Mouse (Mus musculus) ES-E14 (cell line): ENCODE measurements around the gene Mrm3. TPM values are rescaled to one million over a fixed set of nuclear protein-coding genes. Genes with fewer than 3 reads are reported as not detected.

Experiments used
- DNase-seq: peaks from one replicate; pipeline ENCODE4 v3.0.0-alpha.2; 2013; ENCODE audit warnings: low read depth, low spot score
- H3K27ac ChIP-seq: 2 replicates; pipeline ENCODE4 v1.5.1; 2012; ENCODE audit warnings: low read depth, mild to moderate bottlenecking, low read length, moderate library complexity, mixed read lengths; ENCODE audit not compliant: poor library complexity, insufficient read depth, severe bottlenecking
- H3K36me3 ChIP-seq: 2 replicates; pipeline ENCODE4 v1.6.1; 2012; ENCODE audit warnings: mild to moderate bottlenecking, low read length, moderate library complexity, mixed read lengths; ENCODE audit not compliant: control insufficient read depth, poor library complexity, insufficient read depth, severe bottlenecking
- H3K4me1 ChIP-seq, 2 experiments: fragments of 150-350 bp in 1 of 2; sonication (generic) in 1 of 2; 2 replicates each; pipeline ENCODE4 v1.6.1; 2012; ENCODE audit warnings: low read length in 2 of 2, mild to moderate bottlenecking in 1 of 2, mixed read lengths in 1 of 2; ENCODE audit not compliant: control insufficient read depth in 2 of 2, insufficient read depth in 2 of 2, poor library complexity in 1 of 2
- H3K4me3 ChIP-seq, 2 experiments: fragments of 150-350 bp in 1 of 2; sonication (generic) in 1 of 2; 2 replicates each; pipeline ENCODE4 v1.5.1; 2012; ENCODE audit warnings: low read length in 2 of 2, low read depth in 1 of 2, mild to moderate bottlenecking in 1 of 2, mixed read lengths in 1 of 2; ENCODE audit not compliant: insufficient read depth in 1 of 2, poor library complexity in 1 of 2, severe bottlenecking in 1 of 2
- H3K9ac ChIP-seq: 2 replicates; pipeline ENCODE4 v1.6.1; 2012; ENCODE audit warnings: low read depth, mild to moderate bottlenecking, low read length, mixed read lengths; ENCODE audit not compliant: poor library complexity, insufficient read depth, severe bottlenecking
- H3K9me3 ChIP-seq: fragments of 150-350 bp; sonication (generic); 2 replicates; pipeline ENCODE4 v1.6.1; 2012; ENCODE audit warnings: low read depth, mild to moderate bottlenecking, low read length; ENCODE audit not compliant: control insufficient read depth, insufficient read depth
- CHD2 ChIP-seq: IDR thresholded peaks from 2 replicates; pipeline ENCODE4 v1.6.1; 2014; ENCODE audit warnings: mild to moderate bottlenecking, low read depth, low read length, inconsistent platforms
- HCFC1 ChIP-seq: IDR thresholded peaks from 2 replicates; pipeline ENCODE4 v1.6.1; 2012; ENCODE audit warnings: low read length, inconsistent platforms, borderline replicate concordance; ENCODE audit not compliant: insufficient read depth
- MAFK ChIP-seq: IDR thresholded peaks from 2 replicates; pipeline ENCODE4 v1.6.1; 2014; ENCODE audit warnings: mild to moderate bottlenecking, low read depth, low read length, inconsistent platforms; ENCODE audit not compliant: insufficient read depth
- ZC3H11A ChIP-seq: IDR thresholded peaks from 2 replicates; pipeline ENCODE4 v1.6.1; 2012; ENCODE audit warnings: low read depth, mild to moderate bottlenecking, inconsistent platforms, low read length, borderline replicate concordance
- ZNF384 ChIP-seq: IDR thresholded peaks from 2 replicates; pipeline ENCODE4 v1.6.1; 2012; ENCODE audit warnings: low read depth, low read length, inconsistent platforms
- in situ Hi-C, 2 experiments: fragments of 600-800 bp; cut with MboI; formaldehyde crosslinking; loops; one replicate each; pipeline ENCODE4 v1.15.1; 2025; ENCODE audit warnings: low sequenced_read_pairs in 2 of 2, inconsistent platforms in 1 of 2; ENCODE audit not compliant: unreplicated experiment in 2 of 2
- total RNA-seq: library from RNA; depleted of rRNA; stranded (reverse); fragments of 300-350 nt; gene quantifications from 2 replicates; pipeline ENCODE4 v1.2.3, GENCODE M21; 2012

The Mrm3 gene
- total RNA-seq, 1 experiment, result 20.2 TPM

- Histone ChIP-seq H3K4me1 (no peaks in the 10 kb centered on the region), H3K9me3 (no peaks in the 10 kb centered on the region), H3K4me3 (no peak overlapping the region), H3K36me3 (peaks cover 5% of the 10 kb centered on the region; the same call in 1 of the 2 replicates), H3K9ac (no peak overlapping the region), H3K27ac (peak overlapping the region; percentile 24; the same call in 1 of the 2 replicates)
- no peak for DNase-seq
- no peak for TF ChIP-seq ZNF384
- TF ChIP-seq CHD2, result no peak
- TF ChIP-seq ZC3H11A, result no peak
- no peak for TF ChIP-seq MAFK
- TF ChIP-seq HCFC1, result no peak
- in situ Hi-C loops, result no loop called here
These were observed 18.5 kb upstream of the Mrm3 start for GRCm38 (mm10) chr11:76225051-76225450.

- Histone ChIP-seq H3K4me1 (no peaks in the 10 kb centered on the region), H3K9me3 (no peaks in the 10 kb centered on the region), H3K9ac (no peak overlapping the region), H3K4me3 (no peak overlapping the region), H3K36me3 (peaks cover 5% of the 10 kb centered on the region), H3K27ac (no peak overlapping the region)
- TF ChIP-seq MAFK (no peak), ZNF384 (no peak), ZC3H11A (no peak), CHD2 (no peak)
- DNase-seq, result no peak
- in situ Hi-C loops, result no loop called here
These were observed 7.4 kb upstream of the Mrm3 start for GRCm38 (mm10) chr11:76236136-76236535.

DNA sequence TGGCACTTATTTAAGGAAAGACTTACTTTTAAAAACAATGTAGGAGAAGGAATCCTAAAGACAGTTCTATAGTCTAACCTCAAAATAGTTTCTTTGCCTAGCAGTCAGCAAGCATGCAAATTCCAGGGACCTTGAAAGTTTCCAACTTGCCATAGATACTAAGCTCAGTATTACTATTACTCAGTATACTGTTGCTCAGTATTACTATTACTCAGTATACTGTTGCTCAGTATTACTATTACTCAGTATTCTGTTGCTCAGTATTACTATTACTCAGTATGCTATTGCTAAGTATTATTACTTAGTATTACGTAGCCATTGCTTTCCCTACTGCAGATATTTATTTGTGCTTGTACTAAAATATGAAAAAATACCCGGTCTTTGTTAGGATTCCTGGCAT, 3.8 kb upstream of the Mrm3 start:
- Histone ChIP-seq H3K9me3 (no peaks in the 10 kb centered on the region), H3K36me3 (no peaks in the 10 kb centered on the region; the same call in none of the 2 replicates)
- in situ Hi-C loops, result no loop called here

DNA sequence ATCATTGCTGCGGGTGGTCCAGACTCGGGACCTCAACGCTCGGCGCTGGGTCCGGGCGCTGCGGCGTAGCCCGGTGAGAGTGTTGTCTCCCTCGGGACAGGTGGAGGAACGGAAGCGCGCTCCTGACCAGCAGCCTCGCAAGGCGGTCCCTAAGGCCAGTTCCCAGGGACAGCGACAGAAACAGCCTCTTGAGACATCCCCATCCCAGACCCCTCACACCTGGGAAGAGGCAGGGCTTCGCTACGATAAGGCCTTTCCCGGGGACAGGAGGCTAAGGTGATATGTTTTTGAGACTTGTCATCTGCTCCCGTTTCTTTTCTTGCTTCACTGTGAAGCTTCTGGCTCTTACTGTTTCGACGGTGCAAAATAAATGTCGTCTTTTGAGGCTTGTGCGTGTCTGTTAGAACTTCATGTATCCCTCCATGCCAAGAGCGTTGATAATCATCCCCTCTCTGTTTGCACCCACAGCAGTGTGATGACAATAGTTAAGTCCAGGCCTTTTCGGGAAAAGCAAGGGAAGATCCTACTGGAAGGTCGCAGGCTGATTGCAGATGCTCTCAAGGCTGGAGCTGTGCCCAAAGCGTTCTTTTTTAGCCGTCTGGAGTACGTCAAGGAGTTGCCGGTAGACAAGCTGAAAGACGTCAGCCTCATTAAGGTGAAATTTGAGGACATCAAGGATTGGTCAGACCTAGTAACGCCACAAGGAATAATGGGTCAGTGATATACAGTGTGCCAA, 464 bp downstream of the Mrm3 start:
- Histone ChIP-seq H3K27ac (no peak overlapping the region), H3K9ac (peak overlapping the region; percentile 93), H3K9me3 (no peaks in the 10 kb centered on the region), H3K36me3 (no peaks in the 10 kb centered on the region; the same call in 1 of the 2 replicates), H3K4me3 (peak overlapping the region; percentile 91 to 96), H3K4me1 (0 out of 4 replicates have a peak, but pooled peaks cover 0 to 2% of the 10 kb centered on the region in 2 experiments)
- in situ Hi-C loops, result no loop called here
- no peak for DNase-seq
- TF ChIP-seq HCFC1, result no peak
- TF ChIP-seq MAFK, result no peak
- no peak for TF ChIP-seq ZNF384
- TF ChIP-seq CHD2, result no peak
- TF ChIP-seq ZC3H11A, result no peak

More for the DNA sequence above, 3.8 kb upstream of the Mrm3 start:
- Histone ChIP-seq H3K9ac (no peak overlapping the region), H3K4me3 (no peak overlapping the region), H3K27ac (no peak overlapping the region), H3K4me1 (0 out of 4 replicates have a peak, but pooled peaks cover 0 to 2% of the 10 kb centered on the region in 2 experiments)
- DNase-seq, result no peak
- no peak for TF ChIP-seq ZNF384
- TF ChIP-seq HCFC1, result no peak
- TF ChIP-seq MAFK, result no peak
- no peak for TF ChIP-seq ZC3H11A
- TF ChIP-seq CHD2, result no peak
